In the genomic region with DNA sequence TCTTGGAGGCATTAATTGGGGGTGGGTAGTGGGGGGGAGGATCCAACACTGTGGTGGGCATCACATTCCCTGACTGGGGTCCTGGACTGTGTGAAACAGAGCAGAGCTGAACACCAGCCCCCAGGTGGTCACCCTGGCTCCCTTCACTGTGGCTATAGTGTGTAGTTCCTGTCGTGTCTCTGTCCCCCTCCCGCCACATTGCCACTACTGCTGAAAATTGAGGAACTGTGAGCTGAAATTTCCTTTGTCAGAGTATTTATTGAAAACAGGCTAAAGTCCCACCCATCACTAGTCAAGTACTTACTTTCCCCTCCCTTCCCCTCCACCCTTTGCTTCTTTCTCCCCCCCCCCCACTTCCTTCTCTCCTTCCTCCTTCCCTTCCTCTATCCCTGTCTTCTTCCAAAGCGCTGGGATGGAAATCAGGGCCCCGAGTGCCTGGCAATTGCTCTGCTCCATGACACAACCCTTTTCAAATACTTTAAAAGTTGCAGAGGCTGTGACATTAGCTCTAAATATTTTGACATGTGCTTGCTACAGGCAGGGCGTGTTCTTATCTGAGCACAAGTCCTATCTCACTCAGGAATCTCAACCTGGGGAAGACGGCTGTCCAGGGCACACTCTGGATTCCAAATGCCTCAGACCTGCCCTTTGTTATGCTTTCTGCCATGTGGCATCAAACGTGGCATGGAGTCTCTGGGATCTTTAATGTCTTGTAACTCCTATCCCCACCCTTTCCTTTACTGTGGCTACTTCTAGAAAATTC, we compare ENCODE assay signal across 2 mouse cellular contexts.
A peak's percentile ranks its signal among the peaks of the same experiment; 100 is the strongest.
TF ChIP-seq lines count a peak whose summit lies in the region.

No protein-coding gene starts in this region.

TF ChIP-seq in CH12.LX, 34 proteins besides CTCF, POLR2A, EP300 and RAD21:
- peak; percentile 54; the same call in 1 of the 2 replicates for TF ChIP-seq IRF4 (IDR thresholded peaks at IDR 0.05; ENCODE audit: low read depth, low read length)
- TF ChIP-seq MAFK (IDR thresholded peaks at IDR 0.05; ENCODE audit: insufficient replicate concordance, low read length), result no peak
- TF ChIP-seq CHD2 (IDR thresholded peaks at IDR 0.05; ENCODE audit: low read length), result no peak
- no peak for TF ChIP-seq RCOR1 (conservative IDR thresholded peaks at IDR 0.05; ENCODE audit: low read depth, low read length)
- TF ChIP-seq JUN (IDR thresholded peaks at IDR 0.05; ENCODE audit: insufficient read depth, low read depth, low read length), result no peak
TF ChIP-seq in CH12.LX: peak in this region for 1.

TF ChIP-seq in MEL, 35 proteins besides CTCF, POLR2A, EP300 and RAD21:
- no peak for TF ChIP-seq NELFE (IDR thresholded peaks at IDR 0.05; ENCODE audit: low read depth, low read length)
- TF ChIP-seq ZMIZ1 (IDR thresholded peaks at IDR 0.05; ENCODE audit: low read depth, low read length), result no peak
- no peak for TF ChIP-seq POLR2AphosphoS2 (IDR thresholded peaks at IDR 0.05; ENCODE audit: low read length)
- 0 out of 2 replicates have a peak, but pooled peaks have one; percentile 13 for TF ChIP-seq ETS1 (IDR thresholded peaks at IDR 0.05; ENCODE audit: low read depth, low read length)
- TF ChIP-seq MAX (IDR thresholded peaks at IDR 0.05; ENCODE audit: low read length), result 0 out of 2 replicates have a peak, but pooled peaks have one; percentile 50
- no peak for TF ChIP-seq POLR2AphosphoS5 (IDR thresholded peaks at IDR 0.05; ENCODE audit: borderline replicate concordance, low read depth, low read length)
- no peak for TF ChIP-seq ZC3H11A (IDR thresholded peaks at IDR 0.05; ENCODE audit: low read depth, low read length)
- no peak; the same call in 1 of the 2 replicates for TF ChIP-seq HCFC1 (IDR thresholded peaks at IDR 0.05; ENCODE audit: low read depth, low read length)
- peak; percentile 33; the same call in 1 of the 2 replicates for TF ChIP-seq SIN3A (IDR thresholded peaks at IDR 0.05; ENCODE audit: low read length)
- TF ChIP-seq USF1 (IDR thresholded peaks at IDR 0.05; ENCODE audit: low read depth, low read length), result no peak
- no peak for TF ChIP-seq MYC (IDR thresholded peaks at IDR 0.05; ENCODE audit: low read depth, low read length)
- TF ChIP-seq SMC3 (IDR thresholded peaks at IDR 0.05; ENCODE audit: low read depth, low read length), result no peak
- no peak for TF ChIP-seq TAL1 (IDR thresholded peaks at IDR 0.05; ENCODE audit: low read length)
- TF ChIP-seq CHD1 (IDR thresholded peaks at IDR 0.05; ENCODE audit: low read depth, low read length), result no peak
- TF ChIP-seq KAT2A (conservative IDR thresholded peaks at IDR 0.05; ENCODE audit: low read depth, low read length), result no peak
- TF ChIP-seq MYB (IDR thresholded peaks at IDR 0.05; ENCODE audit: low read depth, low read length), result no peak
- TF ChIP-seq UBTF (IDR thresholded peaks at IDR 0.05; ENCODE audit: borderline replicate concordance, insufficient read depth, low read depth, low read length), result no peak
- no peak for TF ChIP-seq ZKSCAN1 (IDR thresholded peaks at IDR 0.05; ENCODE audit: low read depth, low read length)
- TF ChIP-seq ZNF384 (IDR thresholded peaks at IDR 0.05; ENCODE audit: low read depth, low read length), result no peak
- TF ChIP-seq MXI1 (IDR thresholded peaks at IDR 0.05; ENCODE audit: low read depth, low read length), result peak; percentile 62
- TF ChIP-seq TBP (IDR thresholded peaks at IDR 0.05; ENCODE audit: low read depth, low read length), result no peak
- TF ChIP-seq MAZ (IDR thresholded peaks at IDR 0.05; ENCODE audit: low read depth, low read length), result no peak; the same call in none of the 2 replicates
- peak; percentile 58 for TF ChIP-seq GATA1 (IDR thresholded peaks at IDR 0.05; ENCODE audit: low read depth, low read length)
- no peak for TF ChIP-seq NRF1 (IDR thresholded peaks at IDR 0.05; ENCODE audit: insufficient read depth, low read depth, low read length, poor library complexity, severe bottlenecking)
- TF ChIP-seq TCF12 (IDR thresholded peaks at IDR 0.05; ENCODE audit: low read depth, low read length), result no peak
TF ChIP-seq in MEL: peak in this region for 5.
